Mouse (Mus musculus) embryonic facial prominence, embryonic 12.5 days (tissue): Measurements from ENCODE around the gene Tpcn2. TPM values are rescaled to one million over a fixed set of nuclear protein-coding genes. Genes with fewer than 3 reads are reported as not detected.

Experiments used
- ATAC-seq: fragments of 200-750 bp; cut with Nextera tagmentation; 2 replicates; pipeline ENCODE4 v1.8.0; 2017; ENCODE audit not compliant: insufficient number of reproducible peaks, insufficient read depth, low FRiP score, low TSS enrichment
- H3K27ac ChIP-seq: fragments of 300-500 bp; sonication (generic); 2 replicates; pipeline ENCODE4 v1.5.1; 2016; ENCODE audit warnings: mild to moderate bottlenecking
- H3K27me3 ChIP-seq: fragments of 300-500 bp; sonication (generic); 2 replicates; pipeline ENCODE4 v1.6.1; 2016; ENCODE audit warnings: mild to moderate bottlenecking, moderate library complexity
- H3K36me3 ChIP-seq: fragments of 300-500 bp; sonication (generic); 2 replicates; pipeline ENCODE4 v1.6.1; 2016; ENCODE audit warnings: mild to moderate bottlenecking
- H3K4me1 ChIP-seq: fragments of 300-500 bp; sonication (generic); 2 replicates; pipeline ENCODE4 v1.6.1; 2016
- H3K4me2 ChIP-seq: fragments of 300-500 bp; sonication (generic); replicated peaks from 2 replicates; pipeline ENCODE4 v1.6.1; 2016; ENCODE audit warnings: mild to moderate bottlenecking, moderate library complexity
- H3K4me3 ChIP-seq: fragments of 300-500 bp; sonication (generic); 2 replicates; pipeline ENCODE4 v1.5.1; 2016; ENCODE audit warnings: mild to moderate bottlenecking
- H3K9ac ChIP-seq: fragments of 300-500 bp; sonication (generic); 2 replicates; pipeline ENCODE4 v1.6.1; 2016; ENCODE audit warnings: mild to moderate bottlenecking, moderate library complexity
- H3K9me3 ChIP-seq: fragments of 300-500 bp; sonication (generic); 2 replicates; pipeline ENCODE4 v1.6.1; 2016; ENCODE audit warnings: mild to moderate bottlenecking, moderate library complexity
- WGBS: fragments of 180-500 bp; shearing (Covaris S2); methylation state at CpG from one replicate; pipeline ENCODE4 v1.1.7; 2016; 5-methylcytosine and 5-hydroxymethylcytosine counted together
- polyA plus RNA-seq: library from polyadenylated mRNA; unstranded; fragments of >200 nt; fragmentation: Nextera tagmentation; extraction: Ambion mirVana; gene quantifications from 2 replicates; pipeline ENCODE4 v1.2.1, GENCODE M21; 2016

Tpcn2 gene
- polyA plus RNA-seq, 1 experiment from 2014 or later, result 11.5 TPM

DNA sequence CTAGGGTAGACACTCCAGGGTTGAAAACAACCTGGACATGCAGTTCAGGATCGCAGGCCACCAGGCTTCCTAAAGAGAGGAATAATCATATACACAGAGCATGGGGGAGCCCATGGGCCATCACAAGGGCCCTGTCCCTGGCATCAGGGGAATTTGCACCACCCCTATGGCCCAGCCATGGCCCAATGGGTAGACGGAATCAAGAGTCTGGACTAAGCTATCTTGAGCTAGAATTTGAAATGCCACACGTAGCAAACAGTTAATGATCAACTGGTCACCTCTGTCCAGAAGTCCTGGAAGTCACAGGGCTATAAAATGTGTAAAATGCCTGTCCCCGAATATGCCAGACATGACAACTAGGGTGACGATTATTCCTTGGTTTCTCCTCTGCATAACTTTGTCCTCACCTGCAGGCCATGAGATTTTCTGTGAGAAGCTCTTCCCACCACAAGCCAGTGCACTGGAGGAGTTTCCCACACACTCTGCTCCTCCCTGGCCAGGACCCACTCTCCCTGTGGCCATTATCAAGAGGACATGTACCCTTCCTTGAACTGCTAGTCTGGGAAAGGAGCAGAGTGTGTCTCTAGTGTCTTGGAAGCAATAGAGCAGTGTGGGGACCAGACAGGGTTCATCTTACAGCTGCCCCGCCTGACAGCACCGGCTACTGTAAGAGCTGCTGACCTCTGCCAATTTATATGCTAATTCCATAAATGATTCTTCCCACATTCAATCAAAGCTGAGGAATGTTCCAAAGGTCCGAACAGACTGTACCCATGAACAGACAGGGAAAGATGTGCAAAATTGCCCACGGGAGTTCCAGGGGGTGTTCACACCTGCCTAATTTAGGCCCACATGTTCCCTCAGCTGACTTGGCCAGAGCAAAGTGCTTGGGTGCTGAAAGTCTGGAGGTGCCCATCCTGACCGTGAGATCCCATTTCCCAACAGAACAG is 48.7 kb downstream of the Tpcn2 start:
- WGBS, result 80% methylated on average over 10 of the region's 10 CpGs
- H3K4me2 ChIP-seq, result no peak overlapping the region
- no peaks in the 10 kb centered on the region for H3K36me3 ChIP-seq
- H3K4me3 ChIP-seq, result no peak overlapping the region
- no peak for ATAC-seq
- H3K27ac ChIP-seq, result no peak overlapping the region
- H3K9me3 ChIP-seq, result no peaks in the 10 kb centered on the region
- H3K9ac ChIP-seq, result no peak overlapping the region
- H3K27me3 ChIP-seq, result no peaks in the 10 kb centered on the region
- H3K4me1 ChIP-seq, result no peaks in the 10 kb centered on the region

DNA sequence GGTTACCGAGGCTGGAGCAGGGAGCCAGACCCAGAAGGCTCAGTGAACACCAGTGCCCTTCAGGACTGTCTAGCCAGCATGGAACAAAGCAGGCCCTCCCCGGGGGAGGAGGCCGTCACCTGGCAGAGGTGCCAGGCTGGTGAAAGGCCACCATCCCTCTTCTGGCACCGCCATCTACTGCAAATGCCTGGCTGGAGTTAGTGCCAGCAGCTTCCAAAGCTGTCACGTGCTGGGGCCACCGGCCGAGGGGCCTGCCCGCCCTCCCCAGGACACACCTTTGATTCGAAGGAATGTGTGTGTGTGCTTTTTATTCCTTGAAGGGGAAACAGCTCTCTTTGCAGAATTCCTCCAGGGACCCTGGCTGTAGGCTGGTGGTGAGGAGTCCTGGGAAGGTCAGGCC is 52.2 kb downstream of the Tpcn2 start:
- Histone ChIP-seq H3K9ac (no peak overlapping the region), H3K36me3 (no peaks in the 10 kb centered on the region), H3K4me3 (no peak overlapping the region), H3K9me3 (no peaks in the 10 kb centered on the region), H3K27ac (no peak overlapping the region), H3K4me1 (no peaks in the 10 kb centered on the region), H3K27me3 (no peaks in the 10 kb centered on the region), H3K4me2 (no peak overlapping the region)
- WGBS, result 70% methylated on average over 9 of the region's 9 CpGs
- no peak for ATAC-seq

DNA sequence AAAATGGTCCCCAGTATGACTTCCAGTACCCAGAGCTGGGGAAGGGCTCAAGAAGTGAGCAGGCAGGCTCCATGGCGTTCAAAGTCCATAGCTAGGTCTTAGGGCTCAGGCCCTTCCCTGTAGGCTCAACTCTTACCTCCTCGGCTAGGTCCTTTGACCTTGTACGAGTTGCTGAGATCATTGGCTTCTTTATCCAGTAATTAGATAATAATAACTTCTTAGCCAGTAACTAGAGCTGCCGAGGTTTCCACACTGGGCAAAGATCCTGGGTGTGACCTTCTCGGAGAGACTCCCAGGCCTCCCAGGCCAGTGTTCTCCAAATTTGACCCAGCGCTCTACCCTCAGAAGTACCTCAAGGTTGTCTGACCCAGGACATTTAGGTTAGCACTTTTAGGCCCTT is 57.2 kb downstream of the Tpcn2 start:
- H3K27me3 ChIP-seq, result no peaks in the 10 kb centered on the region
- no peak for ATAC-seq
- no peaks in the 10 kb centered on the region for H3K36me3 ChIP-seq
- H3K4me1 ChIP-seq, result peaks cover 9% of the 10 kb centered on the region; the same call in 1 of the 2 replicates
- no peak overlapping the region for H3K9ac ChIP-seq
- H3K4me2 ChIP-seq, result no peak overlapping the region
- WGBS, result 81% methylated on average over 6 of the region's 6 CpGs
- H3K9me3 ChIP-seq, result no peaks in the 10 kb centered on the region
- no peak overlapping the region for H3K27ac ChIP-seq
- H3K4me3 ChIP-seq, result no peak overlapping the region

DNA sequence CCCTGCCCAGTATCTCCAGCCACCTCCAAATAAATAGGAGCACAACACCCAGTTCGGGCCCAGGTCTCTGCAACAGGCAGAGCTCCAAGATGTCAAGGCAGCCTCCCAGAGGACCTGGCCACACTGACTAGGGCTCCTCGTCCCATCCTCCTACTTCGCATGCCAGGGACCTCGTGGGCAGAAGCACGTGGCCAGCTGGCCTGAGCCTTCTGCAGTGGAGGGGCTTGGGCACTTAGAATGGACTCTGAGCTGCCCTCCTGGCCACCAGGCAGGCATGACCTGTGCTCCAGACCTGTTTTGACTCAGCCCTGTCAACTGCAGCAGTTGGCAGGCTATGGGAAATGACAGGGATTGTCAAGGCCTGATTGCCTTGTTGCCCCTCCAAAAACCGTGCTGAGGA is 58.2 kb downstream of the Tpcn2 start:
- H3K4me1 ChIP-seq, result peaks cover 9% of the 10 kb centered on the region; the same call in 1 of the 2 replicates
- WGBS, result 90% methylated on average over 6 of the region's 6 CpGs
- H3K4me3 ChIP-seq, result no peak overlapping the region
- no peak overlapping the region for H3K9ac ChIP-seq
- H3K9me3 ChIP-seq, result no peaks in the 10 kb centered on the region
- H3K36me3 ChIP-seq, result no peaks in the 10 kb centered on the region
- H3K4me2 ChIP-seq, result no peak overlapping the region
- H3K27ac ChIP-seq, result no peak overlapping the region
- no peaks in the 10 kb centered on the region for H3K27me3 ChIP-seq
- ATAC-seq, result no peak

DNA sequence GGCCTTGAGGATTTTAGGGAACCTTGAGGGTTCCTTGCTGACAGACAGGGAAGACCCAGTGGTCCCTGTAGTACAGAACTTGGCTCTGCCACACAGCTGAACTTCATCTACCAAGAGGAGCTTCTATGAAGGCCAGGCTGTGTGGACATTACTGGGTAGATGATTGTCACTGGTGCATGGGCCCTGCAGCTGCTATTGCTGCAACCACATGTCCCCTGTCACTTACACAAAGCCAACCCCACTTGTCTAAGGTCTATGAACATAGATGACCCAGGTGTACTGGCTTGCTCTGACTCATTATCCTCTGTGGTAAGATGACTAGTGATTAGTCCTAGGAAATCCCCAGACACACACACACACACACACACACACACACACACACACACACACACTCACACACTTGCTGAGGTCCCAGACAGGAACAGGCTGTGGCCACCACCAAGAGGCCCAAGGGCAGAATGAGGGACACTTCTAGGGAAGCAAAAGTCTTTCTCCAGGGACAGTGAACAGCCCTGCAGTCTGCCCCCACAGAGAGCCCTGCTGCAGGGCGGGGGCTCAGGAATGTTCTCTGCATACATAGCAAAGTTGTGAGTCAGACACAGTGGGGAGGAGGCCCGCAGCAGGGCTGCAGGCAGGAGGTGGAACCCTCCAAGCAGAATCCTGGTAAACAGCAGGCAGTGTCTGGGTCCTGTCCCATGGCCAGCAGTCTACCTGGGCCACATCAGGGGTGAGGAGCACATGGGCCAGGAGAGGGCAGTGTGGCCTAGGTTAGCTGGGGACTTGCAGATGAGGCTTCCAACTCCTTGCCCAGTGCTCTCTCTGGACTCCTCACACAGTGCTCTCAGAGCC is 61.7 kb downstream of the Tpcn2 start:
- ATAC-seq, result peak; percentile 80
- Histone ChIP-seq H3K9ac (no peak overlapping the region), H3K27ac (peak overlapping the region; percentile 68), H3K36me3 (no peaks in the 10 kb centered on the region), H3K4me3 (no peak overlapping the region), H3K9me3 (no peaks in the 10 kb centered on the region), H3K27me3 (no peaks in the 10 kb centered on the region), H3K4me1 (peaks cover 9% of the 10 kb centered on the region; the same call in 1 of the 2 replicates), H3K4me2 (no peak overlapping the region)
- WGBS, result 15% methylated on average over 2 of the region's 2 CpGs

DNA sequence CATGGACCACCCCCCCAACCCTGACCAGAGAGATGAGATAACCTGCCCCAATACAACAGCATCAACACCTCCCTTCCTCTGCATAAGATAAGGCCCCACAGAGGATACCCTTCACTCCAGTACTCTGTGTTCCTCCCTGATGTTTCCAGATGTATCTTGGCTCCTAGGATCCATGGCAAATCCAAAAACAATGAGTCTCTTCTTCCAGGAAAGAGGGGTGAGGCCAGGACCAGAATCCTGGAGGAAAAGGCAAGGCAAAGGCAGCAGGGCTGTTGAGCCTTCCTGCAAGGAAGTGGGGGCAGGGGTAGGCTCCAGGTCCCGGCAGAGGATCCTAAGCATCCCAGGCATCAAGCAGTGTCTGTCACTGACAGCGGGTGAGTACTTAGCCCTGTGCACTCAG is 62.5 kb downstream of the Tpcn2 start:
- ATAC-seq, result no peak
- Histone ChIP-seq H3K4me1 (peaks cover 12% of the 10 kb centered on the region; the same call in 1 of the 2 replicates), H3K27ac (peak overlapping the region; percentile 68; the same call in 1 of the 2 replicates), H3K4me2 (no peak overlapping the region), H3K9me3 (no peaks in the 10 kb centered on the region), H3K27me3 (no peaks in the 10 kb centered on the region), H3K36me3 (no peaks in the 10 kb centered on the region), H3K9ac (no peak overlapping the region), H3K4me3 (no peak overlapping the region)
- 46% methylated on average over 2 of the region's 2 CpGs for WGBS

DNA sequence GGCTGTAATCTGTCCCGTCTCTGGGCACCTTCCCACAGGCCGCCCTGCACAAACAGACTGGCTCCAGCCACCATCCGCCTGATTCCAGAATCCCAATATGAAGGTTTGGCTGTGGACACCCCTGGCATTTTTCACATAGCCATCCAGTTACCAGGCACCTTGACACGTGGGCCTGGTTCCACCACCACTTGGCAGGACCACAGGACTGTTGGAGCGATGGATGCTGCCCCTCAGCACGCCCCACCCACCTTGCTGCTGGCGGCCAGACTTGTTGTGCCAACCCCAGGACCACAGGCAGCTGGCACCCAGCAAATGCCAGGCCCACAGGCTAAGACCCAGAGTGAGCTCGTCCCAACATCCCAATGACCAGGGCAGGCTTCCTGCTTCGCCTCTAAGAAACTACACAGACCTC is 64.4 kb downstream of the Tpcn2 start:
- H3K4me1 ChIP-seq, result peaks cover 13% of the 10 kb centered on the region; the same call in 1 of the 2 replicates
- WGBS, result 77% methylated on average over 9 of the region's 9 CpGs
- ATAC-seq, result no peak
- H3K27me3 ChIP-seq, result no peaks in the 10 kb centered on the region
- no peak overlapping the region for H3K27ac ChIP-seq
- H3K4me3 ChIP-seq, result no peak overlapping the region
- H3K9me3 ChIP-seq, result no peaks in the 10 kb centered on the region
- H3K9ac ChIP-seq, result no peak overlapping the region
- no peak overlapping the region for H3K4me2 ChIP-seq
- no peaks in the 10 kb centered on the region for H3K36me3 ChIP-seq

DNA sequence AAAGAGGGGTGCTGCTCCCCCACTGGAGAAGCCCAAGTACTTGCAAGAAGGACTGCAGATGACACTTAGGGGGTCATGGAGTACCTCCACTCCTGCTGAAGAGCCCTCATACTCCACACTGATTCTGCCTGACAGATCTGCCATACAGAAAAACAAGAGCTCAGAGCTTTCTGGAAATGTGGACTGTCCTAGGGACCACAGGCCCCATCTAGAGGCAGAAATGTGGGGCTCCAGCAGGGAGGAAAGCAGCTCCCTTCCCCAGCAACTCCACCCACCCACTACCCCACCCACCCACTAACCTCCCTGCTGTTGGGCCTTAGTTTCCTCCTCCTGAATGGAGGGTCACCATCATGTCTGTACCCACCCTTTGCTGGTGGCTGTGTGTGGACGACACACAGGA is 67.2 kb downstream of the Tpcn2 start:
- no peak for ATAC-seq
- Histone ChIP-seq H3K27me3 (no peaks in the 10 kb centered on the region), H3K27ac (no peak overlapping the region), H3K4me3 (no peak overlapping the region), H3K9me3 (no peaks in the 10 kb centered on the region), H3K4me1 (peaks cover 19% of the 10 kb centered on the region), H3K36me3 (no peaks in the 10 kb centered on the region), H3K4me2 (no peak overlapping the region), H3K9ac (no peak overlapping the region)
- WGBS, result 47% methylated on average over 1 of the region's 1 CpGs

DNA sequence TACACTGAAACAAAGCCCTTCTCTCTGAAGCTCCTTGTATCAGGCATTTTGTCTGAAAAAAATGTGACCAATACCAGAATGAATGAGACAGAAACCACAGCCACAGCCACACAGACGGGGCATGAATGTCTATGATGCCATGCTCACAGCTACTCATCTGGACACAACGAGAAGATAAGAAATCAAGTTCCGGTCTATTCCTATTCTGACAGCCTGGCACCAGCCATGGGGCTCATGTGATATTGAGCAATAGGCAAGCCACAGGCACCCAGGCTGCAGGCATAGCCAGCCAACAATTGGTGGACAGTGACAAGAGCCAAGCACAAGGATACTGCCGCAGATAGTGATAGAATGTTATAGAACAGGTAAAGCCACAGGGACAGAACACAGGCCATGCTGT is 68.3 kb downstream of the Tpcn2 start:
- no peaks in the 10 kb centered on the region for H3K27me3 ChIP-seq
- no peak overlapping the region for H3K4me3 ChIP-seq
- no peak overlapping the region for H3K9ac ChIP-seq
- no peaks in the 10 kb centered on the region for H3K9me3 ChIP-seq
- H3K4me1 ChIP-seq, result peaks cover 26% of the 10 kb centered on the region
- 90% methylated on average over 4 of the region's 4 CpGs for WGBS
- no peaks in the 10 kb centered on the region for H3K36me3 ChIP-seq
- no peak for ATAC-seq
- H3K27ac ChIP-seq, result no peak overlapping the region
- no peak overlapping the region for H3K4me2 ChIP-seq

DNA sequence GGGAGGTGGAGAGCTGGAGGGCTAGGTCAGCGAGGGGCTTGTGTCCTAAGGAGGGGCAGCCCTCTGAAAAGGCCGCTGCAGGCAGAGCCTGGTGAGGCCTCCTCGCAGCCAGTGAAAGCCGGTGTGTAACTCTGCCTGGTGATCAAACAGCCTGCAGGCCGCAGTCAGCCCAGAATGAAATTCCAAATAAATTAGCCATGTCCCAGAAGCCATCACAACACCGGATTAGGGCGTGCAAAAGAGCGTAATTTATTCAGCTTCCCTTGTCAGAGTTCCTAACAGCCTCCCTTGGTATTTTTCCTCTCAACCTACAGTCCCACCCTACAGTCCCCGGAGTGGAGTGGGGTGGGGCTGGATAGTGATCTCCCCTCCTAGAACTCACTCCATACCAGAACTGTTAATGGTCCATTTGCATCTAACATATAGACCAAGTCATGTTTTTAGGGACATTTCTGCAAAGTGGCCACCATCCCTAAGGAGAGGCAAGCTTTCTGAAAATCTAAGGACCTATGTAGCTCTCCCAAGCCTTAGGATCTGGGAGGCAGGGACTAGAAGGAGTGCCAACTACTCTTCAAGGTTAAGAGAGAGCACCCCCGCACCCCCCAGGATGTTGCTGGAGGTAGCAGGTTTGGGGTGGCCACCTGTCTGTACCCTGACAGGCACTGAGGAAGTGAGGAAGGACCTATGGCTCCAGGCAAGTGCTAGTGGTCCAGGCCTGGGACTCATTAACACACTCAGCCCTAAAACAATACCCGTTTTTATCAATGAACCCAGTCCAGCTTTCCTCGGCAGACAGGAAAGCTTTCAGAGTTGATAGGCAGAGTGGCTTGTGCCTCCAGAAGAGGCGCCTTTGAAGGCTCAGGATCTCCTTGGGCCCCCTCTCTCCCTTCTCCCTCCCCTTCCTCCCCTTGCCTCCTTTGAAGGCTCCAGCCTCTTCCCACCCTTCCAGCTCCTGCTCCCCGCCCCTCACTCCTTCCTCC is 71.8 kb downstream of the Tpcn2 start:
- ATAC-seq, result 0 out of 2 replicates have a peak, but pooled peaks have one; percentile 57

More for the DNA sequence above, 71.8 kb downstream of the Tpcn2 start:
- Histone ChIP-seq H3K4me3 (no peak overlapping the region), H3K9me3 (no peaks in the 10 kb centered on the region), H3K9ac (no peak overlapping the region), H3K36me3 (no peaks in the 10 kb centered on the region), H3K4me2 (no peak overlapping the region), H3K27me3 (no peaks in the 10 kb centered on the region), H3K27ac (peak overlapping the region; percentile 88), H3K4me1 (peaks cover 29% of the 10 kb centered on the region)
- WGBS, result 10% methylated on average over 14 of the region's 14 CpGs
